Mouse (Mus musculus): Measurements from ENCODE around the gene Stx3. TPM values are rescaled to one million over a fixed set of nuclear protein-coding genes. Genes with fewer than 3 reads are reported as not detected.

The Stx3 gene
- total and polyA plus RNA-seq, 3 experiments = 0.16 to 4.7 (median 1.4) TPM

DNA sequence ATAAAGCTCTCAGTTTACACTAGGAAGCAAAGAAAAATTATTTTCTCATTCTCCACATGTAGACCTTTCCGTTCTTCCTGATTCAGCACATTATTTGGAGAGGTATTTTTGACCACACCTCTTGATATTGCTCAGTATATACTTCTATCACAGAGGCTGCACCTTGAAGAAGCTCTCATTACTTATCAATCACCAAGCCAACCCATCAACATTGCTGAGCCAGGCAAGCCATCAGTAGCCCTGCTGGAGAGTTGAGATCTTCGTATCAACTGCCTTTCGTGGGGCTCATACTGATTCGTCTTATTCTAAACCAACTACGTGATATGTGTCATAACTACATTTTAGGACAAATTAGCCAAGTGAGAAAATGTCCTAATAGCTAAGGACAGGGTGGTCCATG lies 91.9 kb downstream of the Stx3 start:
- Histone ChIP-seq H3K79me2 (replicated peaks; ENCODE audit: control insufficient read depth, extremely low read depth, insufficient read depth, poor library complexity, severe bottlenecking) (no peaks in the 10 kb centered on the region), H3K27ac (ENCODE audit: insufficient read depth, low read depth) (no peak overlapping the region), H3K4me2 (ENCODE audit: insufficient read depth, low read depth, poor library complexity, severe bottlenecking) (no peak overlapping the region), H3K9ac (ENCODE audit: insufficient read depth, low read depth) (no peak overlapping the region), H3K4me1 (ENCODE audit: control insufficient read depth in 1 of 2, insufficient read depth in 2 of 2) (no peaks in the 10 kb centered on the region), H3K9me3 (replicated peaks; ENCODE audit: low read length) (no peaks in the 10 kb centered on the region), H3K27me3 (replicated peaks) (no peaks in the 10 kb centered on the region), H3K36me3 (replicated peaks in 1 of 2; ENCODE audit: control insufficient read depth in 1 of 2, insufficient read depth in 1 of 2, low read length in 1 of 2) (no peaks in the 10 kb centered on the region), H3K4me3 (replicated peaks in 1 of 3; ENCODE audit: low read depth in 2 of 3, low read length in 2 of 3, poor library complexity in 1 of 3) (no peak overlapping the region)
- DNase-seq (ENCODE audit: extremely low read depth) = no peak
- dilution Hi-C loops (cut with MboI; ENCODE audit: extremely low pct_ligation_motif_present, extremely low pct_unique_long_range_greater_than_20kb, low sequenced_read_pairs) (no loop called here), in situ Hi-C loops (cut with MboI; ENCODE audit: low pct_ligation_motif_present, low pct_unique_long_range_greater_than_20kb, low sequenced_read_pairs) (no loop called here)
- TF ChIP-seq ZC3H11A (IDR thresholded peaks at IDR 0.05; ENCODE audit: low read depth, low read length) = no peak
- TF ChIP-seq CTCF (conservative IDR thresholded peaks at IDR 0.05 in 1 of 2, IDR thresholded peaks at IDR 0.05 in 1 of 2; ENCODE audit: low read depth in 2 of 2, low read length in 2 of 2) = no peak
- no peak for TF ChIP-seq MXI1 (IDR thresholded peaks at IDR 0.05; ENCODE audit: low read depth, low read length)
- no peak for TF ChIP-seq ZMIZ1 (IDR thresholded peaks at IDR 0.05; ENCODE audit: low read depth, low read length)
- no peak for TF ChIP-seq ETS1 (conservative IDR thresholded peaks at IDR 0.05; ENCODE audit: low read depth, low read length)
- no peak for TF ChIP-seq ZNF384 (IDR thresholded peaks at IDR 0.05; ENCODE audit: low read depth, low read length)
- TF ChIP-seq NRF1 (IDR thresholded peaks at IDR 0.05; ENCODE audit: low read depth, low read length) = no peak
- no peak for TF ChIP-seq BHLHE40 (IDR thresholded peaks at IDR 0.05; ENCODE audit: low read depth, low read length)
- no peak for TF ChIP-seq SIN3A (IDR thresholded peaks at IDR 0.05; ENCODE audit: low read length)
- TF ChIP-seq POLR2A (IDR thresholded peaks at IDR 0.05; ENCODE audit: low read depth, low read length) = no peak
- TF ChIP-seq USF2 (conservative IDR thresholded peaks at IDR 0.05; ENCODE audit: low read depth, low read length) = no peak
- TF ChIP-seq TBP (conservative IDR thresholded peaks at IDR 0.05; ENCODE audit: low read depth, low read length) = no peak

DNA sequence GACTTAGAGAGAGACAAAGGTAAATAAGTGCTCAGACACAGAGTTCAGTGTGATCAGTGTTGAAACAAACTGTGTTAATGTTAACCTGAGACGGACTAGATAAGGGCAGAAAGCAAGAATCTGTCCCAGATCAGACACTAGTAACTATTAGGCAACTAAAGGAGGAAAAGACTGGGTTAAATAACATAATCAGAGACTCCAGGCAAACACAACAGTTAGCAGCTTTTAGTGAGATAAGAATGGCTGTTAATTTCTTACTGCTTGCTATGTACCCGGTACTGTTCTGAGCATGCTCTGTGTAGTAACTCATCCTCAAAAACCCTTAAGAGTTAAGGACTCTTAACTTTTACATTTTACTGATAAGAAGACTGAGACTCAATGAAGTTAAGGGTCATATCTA lies 93.3 kb downstream of the Stx3 start:
- Histone ChIP-seq H3K4me2 (ENCODE audit: insufficient read depth, low read depth, poor library complexity, severe bottlenecking) (no peak overlapping the region), H3K4me1 (ENCODE audit: control insufficient read depth in 1 of 2, insufficient read depth in 2 of 2) (no peaks in the 10 kb centered on the region), H3K27me3 (replicated peaks) (no peaks in the 10 kb centered on the region), H3K4me3 (replicated peaks in 1 of 3; ENCODE audit: low read depth in 2 of 3, low read length in 2 of 3, poor library complexity in 1 of 3) (no peak overlapping the region), H3K36me3 (replicated peaks in 1 of 2; ENCODE audit: control insufficient read depth in 1 of 2, insufficient read depth in 1 of 2, low read length in 1 of 2) (no peaks in the 10 kb centered on the region), H3K27ac (ENCODE audit: insufficient read depth, low read depth) (no peak overlapping the region), H3K9ac (ENCODE audit: insufficient read depth, low read depth) (no peak overlapping the region), H3K79me2 (replicated peaks; ENCODE audit: control insufficient read depth, extremely low read depth, insufficient read depth, poor library complexity, severe bottlenecking) (no peaks in the 10 kb centered on the region), H3K9me3 (replicated peaks; ENCODE audit: low read length) (no peaks in the 10 kb centered on the region)
- DNase-seq (ENCODE audit: extremely low read depth) = no peak
- TF ChIP-seq MXI1 (IDR thresholded peaks at IDR 0.05; ENCODE audit: low read depth, low read length) = no peak
- TF ChIP-seq E2F4 (IDR thresholded peaks at IDR 0.05; ENCODE audit: insufficient replicate concordance, low read depth, low read length) = no peak
- no peak for TF ChIP-seq ZKSCAN1 (IDR thresholded peaks at IDR 0.05; ENCODE audit: borderline replicate concordance, low read depth, low read length)
- TF ChIP-seq CHD1 (IDR thresholded peaks at IDR 0.05; ENCODE audit: low read depth, low read length) = no peak
- TF ChIP-seq TCF12 (IDR thresholded peaks at IDR 0.05; ENCODE audit: low read depth, low read length) = no peak
- TF ChIP-seq MAX (IDR thresholded peaks at IDR 0.05; ENCODE audit: low read length) = no peak
- TF ChIP-seq IRF4 (IDR thresholded peaks at IDR 0.05; ENCODE audit: low read depth, low read length) = no peak
- TF ChIP-seq BHLHE40 (IDR thresholded peaks at IDR 0.05; ENCODE audit: low read depth, low read length) = no peak
- TF ChIP-seq MYC (IDR thresholded peaks at IDR 0.05; ENCODE audit: low read depth, low read length) = no peak
- TF ChIP-seq MEF2A (IDR thresholded peaks at IDR 0.05; ENCODE audit: borderline replicate concordance, low read depth, low read length) = no peak
- dilution Hi-C loops (cut with MboI; ENCODE audit: extremely low pct_ligation_motif_present, extremely low pct_unique_long_range_greater_than_20kb, low sequenced_read_pairs) = no loop called here
- in situ Hi-C loops (cut with MboI; ENCODE audit: low pct_ligation_motif_present, low pct_unique_long_range_greater_than_20kb, low sequenced_read_pairs) = no loop called here

Other genes with a start within 250 kb of the Stx3 start
- gene Ms4a6d, start 214.6 kb downstream of the Stx3 start, total RNA-seq (2012; rRNA removed) = 2.3 and 2.7 TPM in 2 replicates
- gene Ms4a6d, start 214.6 kb downstream of the Stx3 start, total RNA-seq (2014; rRNA removed) = 3.3 and 5.4 TPM in 2 replicates
- 2.7 and 2.8 TPM in 2 replicates for gene Ms4a6d, start 214.6 kb downstream of the Stx3 start, polyA plus RNA-seq (2012; ENCODE audit: insufficient read length, low read depth)
- 0.21 TPM in 2 replicates for gene Ms4a2, start 195.7 kb downstream of the Stx3 start, total RNA-seq (2012; rRNA removed)
- 0.39 and 0.73 TPM in 2 replicates for gene Ms4a2, start 195.7 kb downstream of the Stx3 start, total RNA-seq (2014; rRNA removed)
- gene Ms4a2, start 195.7 kb downstream of the Stx3 start, polyA plus RNA-seq (2012; ENCODE audit: insufficient read length, low read depth) = 0.18 and 0.53 TPM in 2 replicates
- 0.34 and 0.59 TPM in 2 replicates for gene Ms4a3, start 178.6 kb downstream of the Stx3 start, total RNA-seq (2012; rRNA removed)
- 0.63 and 0.70 TPM in 2 replicates for gene Ms4a3, start 178.6 kb downstream of the Stx3 start, total RNA-seq (2014; rRNA removed)
- gene Ms4a3, start 178.6 kb downstream of the Stx3 start, polyA plus RNA-seq (2012; ENCODE audit: insufficient read length, low read depth) = 0.51 and 0.91 TPM in 2 replicates
- 2.6 and 2.7 TPM in 2 replicates for gene Oosp2, start 158.8 kb downstream of the Stx3 start, total RNA-seq (2012; rRNA removed)
- 8.1 and 14.1 TPM in 2 replicates for gene Oosp2, start 158.8 kb downstream of the Stx3 start, total RNA-seq (2014; rRNA removed)
- gene Oosp2, start 158.8 kb downstream of the Stx3 start, polyA plus RNA-seq (2012; ENCODE audit: insufficient read length, low read depth) = 5.1 and 5.2 TPM in 2 replicates
- 43.9 and 49.5 TPM in 2 replicates for gene Oosp1, start 128.3 kb downstream of the Stx3 start, total RNA-seq (2012; rRNA removed)
- gene Oosp1, start 128.3 kb downstream of the Stx3 start, total RNA-seq (2014; rRNA removed) = 116 and 125 TPM in 2 replicates
- gene Oosp1, start 128.3 kb downstream of the Stx3 start, polyA plus RNA-seq (2012; ENCODE audit: insufficient read length, low read depth) = 45.9 and 58.6 TPM in 2 replicates
- not detected in 2 replicates for gene Oosp3, start 122.3 kb downstream of the Stx3 start, total RNA-seq (2012; rRNA removed)
- gene Oosp3, start 122.3 kb downstream of the Stx3 start, total RNA-seq (2014; rRNA removed) = not detected in 2 replicates
- gene Oosp3, start 122.3 kb downstream of the Stx3 start, polyA plus RNA-seq (2012; ENCODE audit: insufficient read length, low read depth) = not detected in 2 replicates
- gene Gif, start 71.8 kb downstream of the Stx3 start, total RNA-seq (2012; rRNA removed) = 0.08 and 0.21 TPM in 2 replicates
- gene Gif, start 71.8 kb downstream of the Stx3 start, total RNA-seq (2014; rRNA removed) = 0.20 and 0.28 TPM in 2 replicates
- gene Gif, start 71.8 kb downstream of the Stx3 start, polyA plus RNA-seq (2012; ENCODE audit: insufficient read length, low read depth) = 0.24 and 0.26 TPM in 2 replicates
- 61.8 and 70.5 TPM in 2 replicates for gene Mrpl16, start 49.0 kb downstream of the Stx3 start, total RNA-seq (2012; rRNA removed)
- gene Mrpl16, start 49.0 kb downstream of the Stx3 start, total RNA-seq (2014; rRNA removed) = 74.7 and 77.3 TPM in 2 replicates
- gene Mrpl16, start 49.0 kb downstream of the Stx3 start, polyA plus RNA-seq (2012; ENCODE audit: insufficient read length, low read depth) = 72.8 and 79.1 TPM in 2 replicates
- gene Olfr1417, start 19.8 kb upstream of the Stx3 start, total RNA-seq (2012; rRNA removed) = not detected in 2 replicates
- gene Olfr1417, start 19.8 kb upstream of the Stx3 start, total RNA-seq (2014; rRNA removed) = not detected in 2 replicates
- not detected in 2 replicates for gene Olfr1417, start 19.8 kb upstream of the Stx3 start, polyA plus RNA-seq (2012; ENCODE audit: insufficient read length, low read depth)
- gene Olfr1418, start 41.7 kb upstream of the Stx3 start, total RNA-seq (2012; rRNA removed) = not detected in 2 replicates
- gene Olfr1418, start 41.7 kb upstream of the Stx3 start, total RNA-seq (2014; rRNA removed) = not detected in 2 replicates
- not detected in 2 replicates for gene Olfr1418, start 41.7 kb upstream of the Stx3 start, polyA plus RNA-seq (2012; ENCODE audit: insufficient read length, low read depth)
- not detected in 2 replicates for gene Olfr1419, start 55.7 kb upstream of the Stx3 start, total RNA-seq (2012; rRNA removed)
- not detected in 2 replicates for gene Olfr1419, start 55.7 kb upstream of the Stx3 start, total RNA-seq (2014; rRNA removed)
- not detected in 2 replicates for gene Olfr1419, start 55.7 kb upstream of the Stx3 start, polyA plus RNA-seq (2012; ENCODE audit: insufficient read length, low read depth)
- not detected in 2 replicates for gene Olfr1420, start 67.2 kb upstream of the Stx3 start, total RNA-seq (2012; rRNA removed)
- gene Olfr1420, start 67.2 kb upstream of the Stx3 start, total RNA-seq (2014; rRNA removed) = not detected in 2 replicates
- not detected in 2 replicates for gene Olfr1420, start 67.2 kb upstream of the Stx3 start, polyA plus RNA-seq (2012; ENCODE audit: insufficient read length, low read depth)
- gene Patl1, start 93.0 kb upstream of the Stx3 start, total RNA-seq (2012; rRNA removed) = 8.2 and 8.5 TPM in 2 replicates
- 10.0 and 12.0 TPM in 2 replicates for gene Patl1, start 93.0 kb upstream of the Stx3 start, total RNA-seq (2014; rRNA removed)
- 35.9 and 40.8 TPM in 2 replicates for gene Patl1, start 93.0 kb upstream of the Stx3 start, polyA plus RNA-seq (2012; ENCODE audit: insufficient read length, low read depth)
- 17.7 and 20.6 TPM in 2 replicates for gene Osbp, start 146.5 kb upstream of the Stx3 start, total RNA-seq (2012; rRNA removed)
- 21.1 and 21.4 TPM in 2 replicates for gene Osbp, start 146.5 kb upstream of the Stx3 start, total RNA-seq (2014; rRNA removed)
- 24.7 and 25.0 TPM in 2 replicates for gene Osbp, start 146.5 kb upstream of the Stx3 start, polyA plus RNA-seq (2012; ENCODE audit: insufficient read length, low read depth)
- under 0.01 TPM in 1 of 2 replicates, not detected in the other for gene Olfr1423, start 221.9 kb upstream of the Stx3 start, total RNA-seq (2012; rRNA removed)
- not detected in 2 replicates for gene Olfr1423, start 221.9 kb upstream of the Stx3 start, total RNA-seq (2014; rRNA removed)
- 0.04 and 0.07 TPM in 2 replicates for gene Olfr1423, start 221.9 kb upstream of the Stx3 start, polyA plus RNA-seq (2012; ENCODE audit: insufficient read length, low read depth)
- not detected in 2 replicates for gene Olfr1424, start 243.3 kb upstream of the Stx3 start, total RNA-seq (2012; rRNA removed)
- gene Olfr1424, start 243.3 kb upstream of the Stx3 start, total RNA-seq (2014; rRNA removed) = not detected in 2 replicates
- not detected in 2 replicates for gene Olfr1424, start 243.3 kb upstream of the Stx3 start, polyA plus RNA-seq (2012; ENCODE audit: insufficient read length, low read depth)

All from CH12.LX (cell line).